Mouse (Mus musculus): Measurements from ENCODE around the gene Ptpn1. TPM values are rescaled to one million over a fixed set of nuclear protein-coding genes. Genes with fewer than 3 reads are reported as not detected.
A peak's percentile ranks its signal among the peaks of the same experiment; 100 is the strongest.

The Ptpn1 gene
- polyA plus RNA-seq, 1 experiment from 2014 or later, result 57.4 TPM

- no peak overlapping the region for H3K4me3 ChIP-seq (replicated peaks)
- H3K4me1 ChIP-seq, result peaks cover 11% of the 10 kb centered on the region
- 0 out of 2 replicates have a peak, but pooled peaks cover 13% of the 10 kb centered on the region for H3K27me3 ChIP-seq
- ATAC-seq (replicated peaks; ENCODE audit: low FRiP score), result no peak
- H3K9me3 ChIP-seq (replicated peaks), result no peaks in the 10 kb centered on the region
- H3K4me2 ChIP-seq, result no peak overlapping the region
- 81% methylated on average over 11 of the region's 11 CpGs for WGBS
- no peaks in the 10 kb centered on the region for H3K36me3 ChIP-seq
- no peak overlapping the region for H3K27ac ChIP-seq
- no peak overlapping the region for H3K9ac ChIP-seq
Observed at GRCm38 (mm10) chr2:167903242-167903952, 28.5 kb upstream of the Ptpn1 start.

- H3K4me3 ChIP-seq (replicated peaks), result no peak overlapping the region
- no peak for ATAC-seq (replicated peaks; ENCODE audit: low FRiP score)
- 87% methylated on average over 12 of the region's 12 CpGs for WGBS
- 0 out of 2 replicates have a peak, but pooled peaks cover 10% of the 10 kb centered on the region for H3K27me3 ChIP-seq
- no peak overlapping the region for H3K9ac ChIP-seq
- H3K36me3 ChIP-seq, result no peaks in the 10 kb centered on the region
- H3K4me1 ChIP-seq, result peaks cover 7% of the 10 kb centered on the region
- H3K9me3 ChIP-seq (replicated peaks), result no peaks in the 10 kb centered on the region
- no peak overlapping the region for H3K4me2 ChIP-seq
- no peak overlapping the region for H3K27ac ChIP-seq
Observed at GRCm38 (mm10) chr2:167904621-167905367, 27.1 kb upstream of the Ptpn1 start.

GRCm38 (mm10) chr2:167905561-167905960 lies 26.3 kb upstream of the Ptpn1 start:
- H3K9me3 ChIP-seq (replicated peaks), result no peaks in the 10 kb centered on the region
- no peak overlapping the region for H3K27ac ChIP-seq
- no peak overlapping the region for H3K4me2 ChIP-seq
- 0 out of 2 replicates have a peak, but pooled peaks cover 2% of the 10 kb centered on the region for H3K27me3 ChIP-seq
- no peak for ATAC-seq (replicated peaks; ENCODE audit: low FRiP score)
- H3K4me3 ChIP-seq (replicated peaks), result no peak overlapping the region
- H3K4me1 ChIP-seq, result no peaks in the 10 kb centered on the region
- H3K9ac ChIP-seq, result no peak overlapping the region
- H3K36me3 ChIP-seq, result no peaks in the 10 kb centered on the region
- WGBS, result 60% methylated on average over 8 of the region's 8 CpGs

- Histone ChIP-seq H3K4me2 (no peak overlapping the region), H3K4me1 (no peaks in the 10 kb centered on the region), H3K36me3 (no peaks in the 10 kb centered on the region), H3K27me3 (no peaks in the 10 kb centered on the region), H3K9me3 (replicated peaks) (no peaks in the 10 kb centered on the region), H3K4me3 (replicated peaks) (no peak overlapping the region), H3K9ac (no peak overlapping the region), H3K27ac (no peak overlapping the region)
- ATAC-seq (replicated peaks; ENCODE audit: low FRiP score), result no peak
Observed at GRCm38 (mm10) chr2:167906729-167907128, 25.1 kb upstream of the Ptpn1 start.

GRCm38 (mm10) chr2:167909531-167910177 lies 22.2 kb upstream of the Ptpn1 start:
- H3K4me1 ChIP-seq, result no peaks in the 10 kb centered on the region
- no peaks in the 10 kb centered on the region; the same call in 1 of the 2 replicates for H3K9me3 ChIP-seq (replicated peaks)
- no peak for ATAC-seq (replicated peaks; ENCODE audit: low FRiP score)
- 72% methylated on average over 11 of the region's 11 CpGs for WGBS
- no peak overlapping the region for H3K4me3 ChIP-seq (replicated peaks)
- no peak overlapping the region for H3K9ac ChIP-seq
- H3K27me3 ChIP-seq, result no peaks in the 10 kb centered on the region
- no peaks in the 10 kb centered on the region for H3K36me3 ChIP-seq
- H3K4me2 ChIP-seq, result no peak overlapping the region
- H3K27ac ChIP-seq, result no peak overlapping the region

GRCm38 (mm10) chr2:167910178-167910540 lies 21.7 kb upstream of the Ptpn1 start:
- WGBS, result 35% methylated on average over 3 of the region's 3 CpGs
- Histone ChIP-seq H3K27me3 (no peaks in the 10 kb centered on the region), H3K4me3 (replicated peaks) (no peak overlapping the region), H3K4me2 (no peak overlapping the region), H3K36me3 (no peaks in the 10 kb centered on the region), H3K4me1 (no peaks in the 10 kb centered on the region), H3K27ac (no peak overlapping the region), H3K9ac (no peak overlapping the region), H3K9me3 (replicated peaks) (no peaks in the 10 kb centered on the region; the same call in 1 of the 2 replicates)
- no peak for ATAC-seq (replicated peaks; ENCODE audit: low FRiP score)

GRCm38 (mm10) chr2:167911511-167911910 lies 20.3 kb upstream of the Ptpn1 start:
- no peaks in the 10 kb centered on the region for H3K36me3 ChIP-seq
- H3K4me3 ChIP-seq (replicated peaks), result no peak overlapping the region
- H3K27ac ChIP-seq, result no peak overlapping the region
- 92% methylated on average over 5 of the region's 5 CpGs for WGBS
- H3K9me3 ChIP-seq (replicated peaks), result no peaks in the 10 kb centered on the region; the same call in 1 of the 2 replicates
- no peaks in the 10 kb centered on the region for H3K27me3 ChIP-seq
- no peaks in the 10 kb centered on the region for H3K4me1 ChIP-seq
- no peak overlapping the region for H3K4me2 ChIP-seq
- no peak for ATAC-seq (replicated peaks; ENCODE audit: low FRiP score)
- no peak overlapping the region for H3K9ac ChIP-seq

GRCm38 (mm10) chr2:167919081-167919480 lies 12.8 kb upstream of the Ptpn1 start:
- ATAC-seq (replicated peaks; ENCODE audit: low FRiP score), result no peak
- 68% methylated on average over 1 of the region's 1 CpGs for WGBS
- H3K9ac ChIP-seq, result no peak overlapping the region

GRCm38 (mm10) chr2:167920041-167920440 lies 11.8 kb upstream of the Ptpn1 start:
- WGBS, result 58% methylated on average over 11 of the region's 11 CpGs
- ATAC-seq (replicated peaks; ENCODE audit: low FRiP score), result no peak

More at GRCm38 (mm10) chr2:167919081-167919480, 12.8 kb upstream of the Ptpn1 start:
- H3K36me3 ChIP-seq, result no peaks in the 10 kb centered on the region
- no peaks in the 10 kb centered on the region for H3K27me3 ChIP-seq
- H3K27ac ChIP-seq, result no peak overlapping the region
- H3K9me3 ChIP-seq (replicated peaks), result no peaks in the 10 kb centered on the region
- no peak overlapping the region for H3K4me3 ChIP-seq (replicated peaks)
- peaks cover 6% of the 10 kb centered on the region for H3K4me1 ChIP-seq
- H3K4me2 ChIP-seq, result no peak overlapping the region

GRCm38 (mm10) chr2:167920960-167921495 lies 10.8 kb upstream of the Ptpn1 start:
- WGBS, result 93% methylated on average over 9 of the region's 9 CpGs
- H3K4me3 ChIP-seq (replicated peaks), result no peak overlapping the region
- no peak overlapping the region for H3K27ac ChIP-seq
- H3K36me3 ChIP-seq, result no peaks in the 10 kb centered on the region
- ATAC-seq (replicated peaks; ENCODE audit: low FRiP score), result no peak
- no peaks in the 10 kb centered on the region for H3K27me3 ChIP-seq
- no peaks in the 10 kb centered on the region for H3K9me3 ChIP-seq (replicated peaks)
- H3K4me1 ChIP-seq, result peaks cover 23% of the 10 kb centered on the region
- no peak overlapping the region for H3K4me2 ChIP-seq
- H3K9ac ChIP-seq, result no peak overlapping the region

More at GRCm38 (mm10) chr2:167920041-167920440, 11.8 kb upstream of the Ptpn1 start:
- Histone ChIP-seq H3K4me3 (replicated peaks) (no peak overlapping the region), H3K4me2 (0 out of 2 replicates have a peak overlapping the region, but pooled peaks have one; percentile 2), H3K9me3 (replicated peaks) (no peaks in the 10 kb centered on the region), H3K27ac (no peak overlapping the region), H3K36me3 (no peaks in the 10 kb centered on the region), H3K9ac (no peak overlapping the region), H3K27me3 (no peaks in the 10 kb centered on the region), H3K4me1 (peaks cover 14% of the 10 kb centered on the region)

GRCm38 (mm10) chr2:167921823-167922222 lies 10.0 kb upstream of the Ptpn1 start:
- 80% methylated on average over 8 of the region's 8 CpGs for WGBS
- Histone ChIP-seq H3K27me3 (no peaks in the 10 kb centered on the region), H3K4me2 (no peak overlapping the region), H3K27ac (no peak overlapping the region), H3K9me3 (replicated peaks) (no peaks in the 10 kb centered on the region), H3K4me3 (replicated peaks) (no peak overlapping the region), H3K36me3 (no peaks in the 10 kb centered on the region), H3K4me1 (peaks cover 23% of the 10 kb centered on the region), H3K9ac (no peak overlapping the region)
- ATAC-seq (replicated peaks; ENCODE audit: low FRiP score), result no peak

- Histone ChIP-seq H3K4me3 (replicated peaks) (no peak overlapping the region), H3K9ac (no peak overlapping the region), H3K4me1 (peaks cover 31% of the 10 kb centered on the region), H3K27ac (no peak overlapping the region), H3K27me3 (no peaks in the 10 kb centered on the region), H3K36me3 (no peaks in the 10 kb centered on the region), H3K4me2 (no peak overlapping the region), H3K9me3 (replicated peaks) (no peaks in the 10 kb centered on the region)
- WGBS, result 84% methylated on average over 5 of the region's 5 CpGs
- no peak for ATAC-seq (replicated peaks; ENCODE audit: low FRiP score)
Observed at GRCm38 (mm10) chr2:167924011-167924410, 7.8 kb upstream of the Ptpn1 start.
